Mouse (Mus musculus) B cell, adult 2 months (primary cell): Measurements from ENCODE around the gene Hist1h2bk.
A peak's percentile ranks its signal among the peaks of the same experiment; 100 is the strongest.

Experiments used
- DNase-seq, 2 experiments: peaks; one replicate each; pipeline ENCODE4 v3.0.0; 2022

The Hist1h2bk gene

GRCm38 (mm10) chr13:22035267-22036148 is at the start of gene Hist1h2bk, which contains the start of gene Hist1h2ah:
Gene Hist1h2bk (plus strand): TSS chr13:22035870.
Gene Hist1h2ah (minus strand): TSS chr13:22035568.
- DNase-seq: peak; percentile 80 to 82

GRCm38 (mm10) chr13:21992550-21992949 is 43.1 kb upstream of the Hist1h2bk start:
- no peak for DNase-seq

- peak; percentile 68 to 69 for DNase-seq
Measured at GRCm38 (mm10) chr13:21993957-21994738, 41.5 kb upstream of the Hist1h2bk start.

- DNase-seq: no peak
Measured at GRCm38 (mm10) chr13:21994896-21995295, 40.8 kb upstream of the Hist1h2bk start.

GRCm38 (mm10) chr13:21995331-21995914 is 40.2 kb upstream of the Hist1h2bk start:
- DNase-seq: peak; percentile 65 to 70

- DNase-seq: peak; percentile 52 to 58
Measured at GRCm38 (mm10) chr13:21996101-21996839, 39.4 kb upstream of the Hist1h2bk start.

- no peak for DNase-seq
Measured at GRCm38 (mm10) chr13:21996840-21997185, 38.9 kb upstream of the Hist1h2bk start.

GRCm38 (mm10) chr13:21997201-21997820 is 38.4 kb upstream of the Hist1h2bk start:
- DNase-seq: no peak

GRCm38 (mm10) chr13:21997821-21998220 is 37.8 kb upstream of the Hist1h2bk start:
- DNase-seq: no peak

GRCm38 (mm10) chr13:21998412-21998811 is 37.3 kb upstream of the Hist1h2bk start:
- no peak for DNase-seq

GRCm38 (mm10) chr13:21999147-21999546 is 36.5 kb upstream of the Hist1h2bk start:
- DNase-seq: no peak

GRCm38 (mm10) chr13:22001346-22001745 is 34.3 kb upstream of the Hist1h2bk start:
- DNase-seq: peak in 1 of 2 experiments; percentile 21

GRCm38 (mm10) chr13:22001823-22002222 is 33.8 kb upstream of the Hist1h2bk start:
- no peak for DNase-seq

- DNase-seq: peak in 1 of 2 experiments; percentile 60
Measured at GRCm38 (mm10) chr13:22005605-22006333, 29.9 kb upstream of the Hist1h2bk start.

GRCm38 (mm10) chr13:22006334-22007120 is 29.1 kb upstream of the Hist1h2bk start:
- peak; percentile 85 to 88 for DNase-seq

- no peak for DNase-seq
Measured at GRCm38 (mm10) chr13:22007121-22007510, 28.6 kb upstream of the Hist1h2bk start.

- no peak for DNase-seq
Measured at GRCm38 (mm10) chr13:22007872-22008271, 27.8 kb upstream of the Hist1h2bk start.

GRCm38 (mm10) chr13:22008707-22009106 is 27.0 kb upstream of the Hist1h2bk start:
- DNase-seq: no peak

GRCm38 (mm10) chr13:22009642-22010041 is 26.0 kb upstream of the Hist1h2bk start, which contains the start of gene Prss16:
Gene Prss16 (minus strand): TSS chr13:22009742.
- DNase-seq: no peak

GRCm38 (mm10) chr13:22013716-22014115 is 22.0 kb upstream of the Hist1h2bk start:
- DNase-seq: peak; percentile 34 to 39
